Mouse (Mus musculus): ENCODE results near the gene H2-D1.

- peak; percentile 92 for TF ChIP-seq CTCF (IDR thresholded peaks at IDR 0.05; ENCODE audit: low read depth, low read length)
- TF ChIP-seq POLR2A (IDR thresholded peaks at IDR 0.05; ENCODE audit: extremely low read depth, insufficient read depth, low read length), result no peak
Observed at GRCm38 (mm10) chr17:35301645-35302258, 39.2 kb downstream of the H2-D1 start.

All from liver, adult 2 months (tissue).